Mouse (Mus musculus) bone marrow macrophage, adult 2 months (primary cell): ENCODE measurements around the gene Atxn10.

Source experiments
- CTCF ChIP-seq: IDR thresholded peaks from 2 replicates; pipeline ENCODE4 v1.5.1; 2012; ENCODE audit warnings: low read depth, mild to moderate bottlenecking, low read length, moderate library complexity
- POLR2A ChIP-seq: IDR thresholded peaks from 2 replicates; pipeline ENCODE4 v1.6.1; 2012; ENCODE audit warnings: mild to moderate bottlenecking, low read depth, low read length, borderline replicate concordance

DNA sequence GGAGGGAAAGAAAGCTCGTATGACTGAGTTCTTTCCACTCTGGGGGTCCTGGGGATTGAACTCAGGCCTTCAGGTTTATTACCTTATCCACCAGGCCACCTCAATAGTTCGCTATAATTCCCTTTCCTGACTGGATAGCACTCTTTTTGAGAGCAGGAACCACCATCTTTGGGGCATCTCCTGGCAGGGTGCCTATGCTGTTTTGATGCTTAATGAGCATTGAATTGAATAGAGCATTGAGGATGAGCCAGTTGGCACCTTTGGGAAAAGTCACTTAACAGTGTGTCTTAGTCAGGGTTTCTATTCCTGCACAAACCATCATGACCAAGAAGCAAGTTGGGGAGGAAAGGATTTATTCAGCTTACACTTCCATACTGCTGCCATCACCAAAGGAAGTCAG is 8.6 kb downstream of the Atxn10 start:
- TF ChIP-seq CTCF: no peak
- no peak for TF ChIP-seq POLR2A
